Mouse (Mus musculus): ENCODE measurements at regions not wholly inside any gene's neighbourhood (a gene's known extent, or its start where the extent isn't known, plus 50 kb on each side); places are given as distances from the start of the nearest gene placed in this dataset.

- no peak for ATAC-seq
- no peaks in the 10 kb centered on the region for H3K36me3 ChIP-seq (ENCODE audit: control insufficient read depth, insufficient read depth, low read length)
- no peaks in the 10 kb centered on the region for H3K27me3 ChIP-seq (replicated peaks; ENCODE audit: control insufficient read depth, insufficient read depth, low read length)
- no peak overlapping the region for H3K27ac ChIP-seq (ENCODE audit: low read depth, low read length)
- no peaks in the 10 kb centered on the region for H3K9me3 ChIP-seq (ENCODE audit: control insufficient read depth, low read length)
- H3K4me3 ChIP-seq (ENCODE audit: low read length), result no peak overlapping the region
- WGBS, result 17% methylated on average over 12 of the region's 12 CpGs
- H3K4me2 ChIP-seq (ENCODE audit: low read length), result peak overlapping the region; percentile 29
- H3K9ac ChIP-seq (ENCODE audit: low read depth, low read length), result no peak overlapping the region
- H3K4me1 ChIP-seq (ENCODE audit: control insufficient read depth, insufficient read depth, low read depth, low read length), result no peaks in the 10 kb centered on the region
Observed at GRCm38 (mm10) chr8:116412703-116413102, 92.1 kb upstream of the Dynlrb2 start.

- ATAC-seq, result no peak
- H3K4me3 ChIP-seq (ENCODE audit: low read length), result no peak overlapping the region
- no peaks in the 10 kb centered on the region for H3K9me3 ChIP-seq (ENCODE audit: control insufficient read depth, low read length)
- no peak overlapping the region for H3K27ac ChIP-seq (ENCODE audit: low read depth, low read length)
- H3K9ac ChIP-seq (ENCODE audit: low read depth, low read length), result no peak overlapping the region
- no peaks in the 10 kb centered on the region for H3K27me3 ChIP-seq (replicated peaks; ENCODE audit: control insufficient read depth, insufficient read depth, low read length)
- WGBS, result 74% methylated on average over 5 of the region's 5 CpGs
- no peaks in the 10 kb centered on the region for H3K36me3 ChIP-seq (ENCODE audit: control insufficient read depth, insufficient read depth, low read length)
- H3K4me1 ChIP-seq (ENCODE audit: control insufficient read depth, insufficient read depth, low read depth, low read length), result no peaks in the 10 kb centered on the region
- no peak overlapping the region for H3K4me2 ChIP-seq (ENCODE audit: low read length)
Observed at GRCm38 (mm10) chr8:116410041-116410440, 94.7 kb upstream of the Dynlrb2 start.

- no peak overlapping the region for H3K9ac ChIP-seq (ENCODE audit: low read depth, low read length)
- no peaks in the 10 kb centered on the region for H3K4me1 ChIP-seq (ENCODE audit: control insufficient read depth, insufficient read depth, low read depth, low read length)
- no peaks in the 10 kb centered on the region for H3K36me3 ChIP-seq (ENCODE audit: control insufficient read depth, insufficient read depth, low read length)
- H3K9me3 ChIP-seq (ENCODE audit: control insufficient read depth, low read length), result no peaks in the 10 kb centered on the region
- no peak overlapping the region for H3K4me2 ChIP-seq (ENCODE audit: low read length)
- 85% methylated on average over 6 of the region's 6 CpGs for WGBS
- no peaks in the 10 kb centered on the region for H3K27me3 ChIP-seq (replicated peaks; ENCODE audit: control insufficient read depth, insufficient read depth, low read length)
- H3K27ac ChIP-seq (ENCODE audit: low read depth, low read length), result no peak overlapping the region
- ATAC-seq, result no peak
- no peak overlapping the region for H3K4me3 ChIP-seq (ENCODE audit: low read length)
Observed at GRCm38 (mm10) chr8:116409011-116409410, 95.8 kb upstream of the Dynlrb2 start.

- no peak for ATAC-seq
- Histone ChIP-seq H3K9ac (ENCODE audit: low read depth, low read length) (no peak overlapping the region), H3K36me3 (ENCODE audit: control insufficient read depth, insufficient read depth, low read length) (no peaks in the 10 kb centered on the region), H3K4me1 (ENCODE audit: control insufficient read depth, insufficient read depth, low read depth, low read length) (no peaks in the 10 kb centered on the region), H3K27ac (ENCODE audit: low read depth, low read length) (no peak overlapping the region), H3K4me2 (ENCODE audit: low read length) (no peak overlapping the region), H3K4me3 (ENCODE audit: low read length) (no peak overlapping the region), H3K27me3 (replicated peaks; ENCODE audit: control insufficient read depth, insufficient read depth, low read length) (no peaks in the 10 kb centered on the region), H3K9me3 (ENCODE audit: control insufficient read depth, low read length) (no peaks in the 10 kb centered on the region)
Observed at GRCm38 (mm10) chr8:116404571-116404970, 100.2 kb upstream of the Dynlrb2 start.

GRCm38 (mm10) chr8:116403366-116403765 is 101.4 kb upstream of the Dynlrb2 start:
- Histone ChIP-seq H3K4me3 (ENCODE audit: low read length) (no peak overlapping the region), H3K9me3 (ENCODE audit: control insufficient read depth, low read length) (no peaks in the 10 kb centered on the region), H3K36me3 (ENCODE audit: control insufficient read depth, insufficient read depth, low read length) (no peaks in the 10 kb centered on the region), H3K27ac (ENCODE audit: low read depth, low read length) (no peak overlapping the region), H3K4me2 (ENCODE audit: low read length) (no peak overlapping the region), H3K27me3 (replicated peaks; ENCODE audit: control insufficient read depth, insufficient read depth, low read length) (no peaks in the 10 kb centered on the region), H3K9ac (ENCODE audit: low read depth, low read length) (no peak overlapping the region), H3K4me1 (ENCODE audit: control insufficient read depth, insufficient read depth, low read depth, low read length) (no peaks in the 10 kb centered on the region)
- no peak for ATAC-seq
- WGBS, result 60% methylated on average over 5 of the region's 5 CpGs

- 63% methylated on average over 2 of the region's 2 CpGs for WGBS
Observed at GRCm38 (mm10) chr8:116399452-116399851, 105.3 kb upstream of the Dynlrb2 start.

GRCm38 (mm10) chr8:116398565-116399205 is 106.1 kb upstream of the Dynlrb2 start:
- Histone ChIP-seq H3K4me3 (ENCODE audit: low read length) (no peak overlapping the region), H3K4me2 (ENCODE audit: low read length) (no peak overlapping the region), H3K27me3 (replicated peaks; ENCODE audit: control insufficient read depth, insufficient read depth, low read length) (no peaks in the 10 kb centered on the region), H3K4me1 (ENCODE audit: control insufficient read depth, insufficient read depth, low read depth, low read length) (no peaks in the 10 kb centered on the region), H3K36me3 (ENCODE audit: control insufficient read depth, insufficient read depth, low read length) (no peaks in the 10 kb centered on the region; the same call in 1 of the 2 replicates), H3K9ac (ENCODE audit: low read depth, low read length) (no peak overlapping the region), H3K27ac (ENCODE audit: low read depth, low read length) (no peak overlapping the region), H3K9me3 (ENCODE audit: control insufficient read depth, low read length) (peaks cover 7% of the 10 kb centered on the region)
- 77% methylated on average over 11 of the region's 11 CpGs for WGBS
- ATAC-seq, result no peak

More at GRCm38 (mm10) chr8:116399452-116399851, 105.3 kb upstream of the Dynlrb2 start:
- no peaks in the 10 kb centered on the region for H3K4me1 ChIP-seq (ENCODE audit: control insufficient read depth, insufficient read depth, low read depth, low read length)
- no peak overlapping the region for H3K9ac ChIP-seq (ENCODE audit: low read depth, low read length)
- H3K36me3 ChIP-seq (ENCODE audit: control insufficient read depth, insufficient read depth, low read length), result no peaks in the 10 kb centered on the region; the same call in 1 of the 2 replicates
- H3K9me3 ChIP-seq (ENCODE audit: control insufficient read depth, low read length), result peaks cover 5% of the 10 kb centered on the region
- H3K4me2 ChIP-seq (ENCODE audit: low read length), result no peak overlapping the region
- H3K27me3 ChIP-seq (replicated peaks; ENCODE audit: control insufficient read depth, insufficient read depth, low read length), result no peaks in the 10 kb centered on the region
- H3K27ac ChIP-seq (ENCODE audit: low read depth, low read length), result no peak overlapping the region
- no peak for ATAC-seq
- H3K4me3 ChIP-seq (ENCODE audit: low read length), result no peak overlapping the region

- Histone ChIP-seq H3K4me2 (ENCODE audit: low read length) (peak overlapping the region; percentile 31), H3K27ac (ENCODE audit: low read depth, low read length) (no peak overlapping the region), H3K4me3 (ENCODE audit: low read length) (no peak overlapping the region; the same call in 1 of the 2 replicates), H3K36me3 (ENCODE audit: control insufficient read depth, insufficient read depth, low read length) (no peaks in the 10 kb centered on the region), H3K9me3 (ENCODE audit: control insufficient read depth, low read length) (no peaks in the 10 kb centered on the region), H3K9ac (ENCODE audit: low read depth, low read length) (no peak overlapping the region), H3K4me1 (ENCODE audit: control insufficient read depth, insufficient read depth, low read depth, low read length) (no peaks in the 10 kb centered on the region; the same call in 1 of the 2 replicates), H3K27me3 (replicated peaks; ENCODE audit: control insufficient read depth, insufficient read depth, low read length) (no peaks in the 10 kb centered on the region)
- 73% methylated on average over 23 of the region's 23 CpGs for WGBS
- ATAC-seq, result no peak
Observed at GRCm38 (mm10) chr8:116385193-116385955, 119.4 kb upstream of the Dynlrb2 start.

- Histone ChIP-seq H3K27me3 (replicated peaks; ENCODE audit: control insufficient read depth, insufficient read depth, low read length) (no peaks in the 10 kb centered on the region), H3K27ac (ENCODE audit: low read depth, low read length) (no peak overlapping the region), H3K36me3 (ENCODE audit: control insufficient read depth, insufficient read depth, low read length) (no peaks in the 10 kb centered on the region), H3K9ac (ENCODE audit: low read depth, low read length) (no peak overlapping the region), H3K4me3 (ENCODE audit: low read length) (no peak overlapping the region; the same call in 1 of the 2 replicates), H3K9me3 (ENCODE audit: control insufficient read depth, low read length) (no peaks in the 10 kb centered on the region), H3K4me2 (ENCODE audit: low read length) (peak overlapping the region; percentile 31), H3K4me1 (ENCODE audit: control insufficient read depth, insufficient read depth, low read depth, low read length) (no peaks in the 10 kb centered on the region; the same call in 1 of the 2 replicates)
- WGBS, result 40% methylated on average over 15 of the region's 15 CpGs
- ATAC-seq, result no peak
Observed at GRCm38 (mm10) chr8:116384418-116385089, 120.2 kb upstream of the Dynlrb2 start.

Data from hindbrain, embryonic 16.5 days (tissue).